Mouse (Mus musculus): Measurements from ENCODE around the gene Fam180a. TPM values are rescaled to one million over a fixed set of nuclear protein-coding genes. Genes with fewer than 3 reads are reported as not detected.

Fam180a gene
- 0.03 TPM in 1 of 2 replicates, not detected in the other for polyA plus RNA-seq (2012; rRNA removed)

DNA sequence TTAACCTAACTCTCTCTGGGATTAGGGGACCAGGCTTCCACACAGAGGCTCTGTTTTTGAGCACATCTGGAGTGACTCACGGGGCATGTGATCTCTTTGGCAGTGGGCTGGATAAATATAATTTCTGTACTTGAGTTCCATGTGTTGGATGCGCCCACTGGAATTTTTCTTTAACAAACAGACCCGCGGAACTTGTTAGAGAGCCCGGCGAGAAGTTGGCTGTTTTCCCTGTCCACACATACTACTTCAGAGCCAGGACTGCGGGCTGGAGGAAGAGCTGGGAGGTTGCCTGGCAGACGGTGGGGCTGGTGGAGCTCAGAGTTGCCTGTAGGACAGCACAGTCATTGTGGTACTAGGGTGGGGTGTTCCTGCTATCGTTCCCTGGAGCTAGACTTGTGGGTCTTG is at the start of gene Fam180a:
Gene Fam180a (minus strand): TSS at position 31 of the 405 bp plus-strand sequence.

DNA sequence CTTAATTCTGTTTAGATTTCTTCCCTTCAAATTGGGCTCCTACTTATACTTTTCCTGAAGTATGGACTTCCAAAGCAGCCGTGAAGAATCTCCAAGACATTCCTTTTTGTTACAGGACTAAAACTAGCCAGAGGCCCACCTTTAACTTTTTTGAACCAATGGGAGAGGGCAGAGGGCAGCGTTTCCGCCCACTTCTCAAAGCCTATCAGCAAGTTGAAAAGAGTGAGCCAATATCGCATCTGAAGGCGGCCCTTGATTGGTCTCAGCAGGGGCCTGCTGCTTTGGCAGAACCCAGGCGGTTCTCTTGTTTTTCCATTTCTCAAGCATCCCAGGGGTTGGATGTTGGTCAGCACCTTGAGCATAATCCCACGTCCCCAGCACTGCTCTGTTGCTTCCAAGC is 17.9 kb downstream of the Fam180a start, which contains the start of gene Slc13a4:
Gene Slc13a4 (minus strand): TSS at position 95 of the 400 bp plus-strand sequence.

Other genes with a start within 250 kb of the Fam180a start
- 7.6 and 8.2 TPM in 2 replicates for gene Cnot4, start 192.4 kb downstream of the Fam180a start, polyA plus RNA-seq (2012; rRNA removed)
- 18.2 and 21.5 TPM in 2 replicates for gene Nup205, start 148.7 kb downstream of the Fam180a start, polyA plus RNA-seq (2012; rRNA removed)
- 0.01 and 0.02 TPM in 2 replicates for gene Slc13a4, start 18.0 kb downstream of the Fam180a start, polyA plus RNA-seq (2012; rRNA removed)
- 21.6 and 24.0 TPM in 2 replicates for gene Mtpn, start 213.7 kb upstream of the Fam180a start, polyA plus RNA-seq (2012; rRNA removed)